Mouse (Mus musculus): ENCODE data around the gene 4930444G20Rik. TPM values are rescaled to one million over a fixed set of nuclear protein-coding genes. Genes with fewer than 3 reads are reported as not detected.

4930444G20Rik gene
- polyA plus RNA-seq (2012; rRNA removed): not detected in 2 replicates

GRCm38 (mm10) chr10:22067979-22068378 lies at the start of gene 4930444G20Rik:
Gene 4930444G20Rik (minus strand): TSS chr10:22068079.

Other genes starting within 250 kb of the 4930444G20Rik start
- gene Sgk1, start 185.9 kb downstream of the 4930444G20Rik start, polyA plus RNA-seq (2012; rRNA removed): 22.8 and 24.7 TPM in 2 replicates
- 3.4 and 4.2 TPM in 2 replicates for gene E030030I06Rik, start 81.2 kb upstream of the 4930444G20Rik start, polyA plus RNA-seq (2012; rRNA removed)
- gene Raet1e, start 90.5 kb upstream of the 4930444G20Rik start, polyA plus RNA-seq (2012; rRNA removed): 1.4 and 1.9 TPM in 2 replicates
- gene H60b, start 90.5 kb upstream of the 4930444G20Rik start, polyA plus RNA-seq (2012; rRNA removed): 0.75 and 0.98 TPM in 2 replicates

Measured in central nervous system, embryonic 14 days (tissue).